Mouse (Mus musculus): ENCODE results near the gene Lactb. TPM values are rescaled to one million over a fixed set of nuclear protein-coding genes. Genes with fewer than 3 reads are reported as not detected.

Lactb gene
- polyA plus RNA-seq, 1 experiment from 2014 or later = 15.0 TPM

GRCm38 (mm10) chr9:66971116-66971515 lies 4.2 kb downstream of the Lactb start:
- no peaks in the 10 kb centered on the region for H3K9me3 ChIP-seq (ENCODE audit: control insufficient read depth, low read length)
- no peak overlapping the region for H3K4me3 ChIP-seq (ENCODE audit: low read depth, low read length)
- no peaks in the 10 kb centered on the region for H3K4me1 ChIP-seq (ENCODE audit: control insufficient read depth, insufficient read depth, low read length)
- peaks cover 18% of the 10 kb centered on the region for H3K36me3 ChIP-seq (ENCODE audit: control insufficient read depth, insufficient read depth, low read length)
- 86% methylated on average over 8 of the region's 8 CpGs for WGBS
- no peak overlapping the region for H3K4me2 ChIP-seq (ENCODE audit: low read depth, low read length)
- no peak overlapping the region for H3K27ac ChIP-seq (ENCODE audit: low read depth, low read length)
- no peak for ATAC-seq (ENCODE audit: low read depth)
- H3K9ac ChIP-seq (replicated peaks; ENCODE audit: low read depth, low read length) = no peak overlapping the region
- H3K27me3 ChIP-seq (ENCODE audit: control insufficient read depth, insufficient read depth, low read length) = no peaks in the 10 kb centered on the region

GRCm38 (mm10) chr9:66967492-66967891 lies 7.8 kb downstream of the Lactb start:
- no peak overlapping the region for H3K4me3 ChIP-seq (ENCODE audit: low read depth, low read length)
- no peaks in the 10 kb centered on the region for H3K9me3 ChIP-seq (ENCODE audit: control insufficient read depth, low read length)
- H3K27me3 ChIP-seq (ENCODE audit: control insufficient read depth, insufficient read depth, low read length) = no peaks in the 10 kb centered on the region
- H3K4me2 ChIP-seq (ENCODE audit: low read depth, low read length) = no peak overlapping the region
- WGBS = 78% methylated on average over 8 of the region's 8 CpGs
- peaks cover 18% of the 10 kb centered on the region for H3K36me3 ChIP-seq (ENCODE audit: control insufficient read depth, insufficient read depth, low read length)
- H3K4me1 ChIP-seq (ENCODE audit: control insufficient read depth, insufficient read depth, low read length) = no peaks in the 10 kb centered on the region
- H3K27ac ChIP-seq (ENCODE audit: low read depth, low read length) = no peak overlapping the region
- no peak overlapping the region for H3K9ac ChIP-seq (replicated peaks; ENCODE audit: low read depth, low read length)
- no peak for ATAC-seq (ENCODE audit: low read depth)

GRCm38 (mm10) chr9:66961478-66961877 lies 13.8 kb downstream of the Lactb start:
- H3K9me3 ChIP-seq (ENCODE audit: control insufficient read depth, low read length) = no peaks in the 10 kb centered on the region
- H3K27ac ChIP-seq (ENCODE audit: low read depth, low read length) = no peak overlapping the region
- no peak overlapping the region for H3K9ac ChIP-seq (replicated peaks; ENCODE audit: low read depth, low read length)
- ATAC-seq (ENCODE audit: low read depth) = no peak
- H3K4me3 ChIP-seq (ENCODE audit: low read depth, low read length) = no peak overlapping the region
- WGBS = 84% methylated on average over 3 of the region's 3 CpGs
- H3K4me2 ChIP-seq (ENCODE audit: low read depth, low read length) = no peak overlapping the region
- H3K27me3 ChIP-seq (ENCODE audit: control insufficient read depth, insufficient read depth, low read length) = no peaks in the 10 kb centered on the region
- no peaks in the 10 kb centered on the region for H3K36me3 ChIP-seq (ENCODE audit: control insufficient read depth, insufficient read depth, low read length)
- H3K4me1 ChIP-seq (ENCODE audit: control insufficient read depth, insufficient read depth, low read length) = no peaks in the 10 kb centered on the region

- Histone ChIP-seq H3K4me2 (ENCODE audit: low read depth, low read length) (no peak overlapping the region), H3K27me3 (ENCODE audit: control insufficient read depth, insufficient read depth, low read length) (no peaks in the 10 kb centered on the region), H3K4me3 (ENCODE audit: low read depth, low read length) (no peak overlapping the region), H3K9me3 (ENCODE audit: control insufficient read depth, low read length) (no peaks in the 10 kb centered on the region), H3K27ac (ENCODE audit: low read depth, low read length) (no peak overlapping the region), H3K9ac (replicated peaks; ENCODE audit: low read depth, low read length) (no peak overlapping the region), H3K4me1 (ENCODE audit: control insufficient read depth, insufficient read depth, low read length) (no peaks in the 10 kb centered on the region), H3K36me3 (ENCODE audit: control insufficient read depth, insufficient read depth, low read length) (no peaks in the 10 kb centered on the region)
- 86% methylated on average over 3 of the region's 3 CpGs for WGBS
- no peak for ATAC-seq (ENCODE audit: low read depth)
Measured at GRCm38 (mm10) chr9:66957451-66957850, 17.8 kb downstream of the Lactb start.

GRCm38 (mm10) chr9:66952886-66953285 lies 22.4 kb downstream of the Lactb start:
- Histone ChIP-seq H3K9me3 (ENCODE audit: control insufficient read depth, low read length) (no peaks in the 10 kb centered on the region), H3K4me1 (ENCODE audit: control insufficient read depth, insufficient read depth, low read length) (no peaks in the 10 kb centered on the region), H3K4me2 (ENCODE audit: low read depth, low read length) (no peak overlapping the region), H3K36me3 (ENCODE audit: control insufficient read depth, insufficient read depth, low read length) (peaks cover 3% of the 10 kb centered on the region; the same call in 1 of the 2 replicates), H3K27ac (ENCODE audit: low read depth, low read length) (no peak overlapping the region), H3K4me3 (ENCODE audit: low read depth, low read length) (no peak overlapping the region), H3K27me3 (ENCODE audit: control insufficient read depth, insufficient read depth, low read length) (no peaks in the 10 kb centered on the region), H3K9ac (replicated peaks; ENCODE audit: low read depth, low read length) (no peak overlapping the region)
- 90% methylated on average over 2 of the region's 2 CpGs for WGBS
- ATAC-seq (ENCODE audit: low read depth) = no peak

- Histone ChIP-seq H3K9me3 (ENCODE audit: control insufficient read depth, low read length) (no peaks in the 10 kb centered on the region), H3K36me3 (ENCODE audit: control insufficient read depth, insufficient read depth, low read length) (peaks cover 3% of the 10 kb centered on the region; the same call in 1 of the 2 replicates), H3K4me1 (ENCODE audit: control insufficient read depth, insufficient read depth, low read length) (no peaks in the 10 kb centered on the region), H3K27ac (ENCODE audit: low read depth, low read length) (no peak overlapping the region), H3K9ac (replicated peaks; ENCODE audit: low read depth, low read length) (no peak overlapping the region), H3K4me2 (ENCODE audit: low read depth, low read length) (no peak overlapping the region), H3K4me3 (ENCODE audit: low read depth, low read length) (no peak overlapping the region), H3K27me3 (ENCODE audit: control insufficient read depth, insufficient read depth, low read length) (no peaks in the 10 kb centered on the region)
- 85% methylated on average over 8 of the region's 8 CpGs for WGBS
- no peak for ATAC-seq (ENCODE audit: low read depth)
Measured at GRCm38 (mm10) chr9:66952321-66952720, 23.0 kb downstream of the Lactb start.

- no peak for ATAC-seq (ENCODE audit: low read depth)
Measured at GRCm38 (mm10) chr9:66948536-66948935, 26.7 kb downstream of the Lactb start.

GRCm38 (mm10) chr9:66945647-66946641 lies 29.3 kb downstream of the Lactb start, which contains the start of gene Rps27l:
Gene Rps27l (plus strand): TSS chr9:66946086.
- H3K27ac ChIP-seq (ENCODE audit: low read depth, low read length) = peak within 1 kb of the TSS; percentile 94
- H3K9ac ChIP-seq (replicated peaks; ENCODE audit: low read depth, low read length) = peak within 1 kb of the TSS; percentile 88
- peak; percentile 99 for ATAC-seq (ENCODE audit: low read depth)
- under 1% methylated on average over 75 of the region's 77 CpGs for WGBS
- H3K27me3 ChIP-seq (ENCODE audit: control insufficient read depth, insufficient read depth, low read length) = no peaks in the 10 kb centered on the region
- H3K36me3 ChIP-seq (ENCODE audit: control insufficient read depth, insufficient read depth, low read length) = peaks cover 3% of the 10 kb centered on the region; the same call in 1 of the 2 replicates
- no peaks in the 10 kb centered on the region for H3K9me3 ChIP-seq (ENCODE audit: control insufficient read depth, low read length)
- 0 out of 2 replicates have a peak, but pooled peaks cover 4% of the 10 kb centered on the region for H3K4me1 ChIP-seq (ENCODE audit: control insufficient read depth, insufficient read depth, low read length)
- peak within 1 kb of the TSS; percentile 83 for H3K4me2 ChIP-seq (ENCODE audit: low read depth, low read length)
- H3K4me3 ChIP-seq (ENCODE audit: low read depth, low read length) = peak within 1 kb of the TSS; percentile 89

More at GRCm38 (mm10) chr9:66948536-66948935, 26.7 kb downstream of the Lactb start:
- Histone ChIP-seq H3K9ac (replicated peaks; ENCODE audit: low read depth, low read length) (no peak overlapping the region), H3K36me3 (ENCODE audit: control insufficient read depth, insufficient read depth, low read length) (peaks cover 3% of the 10 kb centered on the region; the same call in 1 of the 2 replicates), H3K9me3 (ENCODE audit: control insufficient read depth, low read length) (no peaks in the 10 kb centered on the region), H3K4me3 (ENCODE audit: low read depth, low read length) (no peak overlapping the region), H3K4me2 (ENCODE audit: low read depth, low read length) (no peak overlapping the region), H3K27ac (ENCODE audit: low read depth, low read length) (no peak overlapping the region), H3K4me1 (ENCODE audit: control insufficient read depth, insufficient read depth, low read length) (0 out of 2 replicates have a peak, but pooled peaks cover 4% of the 10 kb centered on the region), H3K27me3 (ENCODE audit: control insufficient read depth, insufficient read depth, low read length) (no peaks in the 10 kb centered on the region)
- 96% methylated on average over 2 of the region's 2 CpGs for WGBS

GRCm38 (mm10) chr9:66945161-66945560 lies 30.1 kb downstream of the Lactb start:
- WGBS = 30% methylated on average over 4 of the region's 4 CpGs
- 0 out of 2 replicates have a peak, but pooled peaks have one; percentile 1 for ATAC-seq (ENCODE audit: low read depth)
- Histone ChIP-seq H3K27ac (ENCODE audit: low read depth, low read length) (peak overlapping the region; percentile 94), H3K4me2 (ENCODE audit: low read depth, low read length) (peak overlapping the region; percentile 83), H3K9ac (replicated peaks; ENCODE audit: low read depth, low read length) (peak overlapping the region; percentile 88; the same call in 1 of the 2 replicates), H3K4me1 (ENCODE audit: control insufficient read depth, insufficient read depth, low read length) (0 out of 2 replicates have a peak, but pooled peaks cover 4% of the 10 kb centered on the region), H3K4me3 (ENCODE audit: low read depth, low read length) (peak overlapping the region; percentile 89), H3K27me3 (ENCODE audit: control insufficient read depth, insufficient read depth, low read length) (no peaks in the 10 kb centered on the region), H3K36me3 (ENCODE audit: control insufficient read depth, insufficient read depth, low read length) (peaks cover 3% of the 10 kb centered on the region; the same call in 1 of the 2 replicates), H3K9me3 (ENCODE audit: control insufficient read depth, low read length) (no peaks in the 10 kb centered on the region)

Measured in neural tube, embryonic 14.5 days (tissue).